Mouse (Mus musculus): ENCODE data around the gene Nog.

DNA sequence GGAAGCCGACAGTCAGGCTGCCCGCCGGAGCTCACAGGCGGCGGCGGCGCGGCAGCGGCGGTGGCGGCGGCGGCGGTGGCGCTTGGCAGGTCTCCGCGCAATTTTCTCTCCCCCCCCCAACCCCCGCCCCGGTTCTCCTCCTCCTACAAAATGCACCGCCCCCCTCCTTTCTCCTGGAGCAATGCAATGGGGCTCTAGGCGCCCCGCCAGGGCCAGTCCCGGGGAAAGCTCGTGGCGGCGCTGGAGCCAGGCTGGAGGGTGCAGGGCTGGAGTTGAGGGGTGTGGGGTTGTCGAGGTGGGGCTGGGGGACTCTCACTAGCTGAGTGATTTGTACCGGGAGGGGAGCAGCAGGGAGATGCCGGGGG, 666 bp upstream of the Nog start:
- TF ChIP-seq CTCF (IDR thresholded peaks at IDR 0.05; ENCODE audit: extremely low read depth, insufficient read depth, low read length) (no peak), POLR2A (IDR thresholded peaks at IDR 0.05; ENCODE audit: extremely low read depth, insufficient read depth, low read length) (no peak)
